Mouse (Mus musculus): ENCODE results near the gene Samd4.

Gene Samd4

GRCm38 (mm10) chr14:46982106-46982505 lies 99.5 kb downstream of the Samd4 start:
- peaks cover 6% of the 10 kb centered on the region; the same call in 1 of the 2 replicates for H3K9me3 ChIP-seq (ENCODE audit: low read length)
- H3K36me3 ChIP-seq (ENCODE audit: insufficient read depth, low read length): no peaks in the 10 kb centered on the region
- H3K4me3 ChIP-seq (replicated peaks; ENCODE audit: low read length): no peak overlapping the region
- no peaks in the 10 kb centered on the region for H3K4me1 ChIP-seq (replicated peaks; ENCODE audit: low read depth, low read length)
- no peak for TF ChIP-seq CTCF (conservative IDR thresholded peaks at IDR 0.05; ENCODE audit: low read length)
- TF ChIP-seq POU5F1 (IDR thresholded peaks at IDR 0.05; ENCODE audit: borderline replicate concordance, low read length): no peak
- no peak for TF ChIP-seq NANOG (IDR thresholded peaks at IDR 0.05; ENCODE audit: borderline replicate concordance, low read length)
- H3K27me3 ChIP-seq (ENCODE audit: insufficient read depth, low read length): 0 out of 2 replicates have a peak, but pooled peaks cover 9% of the 10 kb centered on the region

- peaks cover 13% of the 10 kb centered on the region for H3K4me1 ChIP-seq (replicated peaks; ENCODE audit: low read depth, low read length)
- no peak overlapping the region for H3K4me3 ChIP-seq (replicated peaks; ENCODE audit: low read length)
- H3K36me3 ChIP-seq (ENCODE audit: insufficient read depth, low read length): no peaks in the 10 kb centered on the region
- TF ChIP-seq POU5F1 (IDR thresholded peaks at IDR 0.05; ENCODE audit: borderline replicate concordance, low read length): no peak
- no peak for TF ChIP-seq CTCF (conservative IDR thresholded peaks at IDR 0.05; ENCODE audit: low read length)
- no peak for TF ChIP-seq NANOG (IDR thresholded peaks at IDR 0.05; ENCODE audit: borderline replicate concordance, low read length)
- H3K9me3 ChIP-seq (ENCODE audit: low read length): peaks cover 6% of the 10 kb centered on the region; the same call in 1 of the 2 replicates
- H3K27me3 ChIP-seq (ENCODE audit: insufficient read depth, low read length): 0 out of 2 replicates have a peak, but pooled peaks cover 9% of the 10 kb centered on the region
Observed at GRCm38 (mm10) chr14:46984542-46985125, 102.0 kb downstream of the Samd4 start.

GRCm38 (mm10) chr14:46989694-46990093 lies 107.0 kb downstream of the Samd4 start:
- H3K9me3 ChIP-seq (ENCODE audit: low read length): peaks cover 13% of the 10 kb centered on the region
- H3K36me3 ChIP-seq (ENCODE audit: insufficient read depth, low read length): no peaks in the 10 kb centered on the region
- TF ChIP-seq CTCF (conservative IDR thresholded peaks at IDR 0.05; ENCODE audit: low read length) (no peak), NANOG (IDR thresholded peaks at IDR 0.05; ENCODE audit: borderline replicate concordance, low read length) (peak; percentile 73; the same call in 1 of the 2 replicates), POU5F1 (IDR thresholded peaks at IDR 0.05; ENCODE audit: borderline replicate concordance, low read length) (peak; percentile 64; the same call in 1 of the 2 replicates)
- 0 out of 2 replicates have a peak, but pooled peaks cover 3% of the 10 kb centered on the region for H3K27me3 ChIP-seq (ENCODE audit: insufficient read depth, low read length)
- H3K4me3 ChIP-seq (replicated peaks; ENCODE audit: low read length): no peak overlapping the region
- peaks cover 18% of the 10 kb centered on the region for H3K4me1 ChIP-seq (replicated peaks; ENCODE audit: low read depth, low read length)

- TF ChIP-seq NANOG (IDR thresholded peaks at IDR 0.05; ENCODE audit: borderline replicate concordance, low read length) (no peak), POU5F1 (IDR thresholded peaks at IDR 0.05; ENCODE audit: borderline replicate concordance, low read length) (no peak), CTCF (conservative IDR thresholded peaks at IDR 0.05; ENCODE audit: low read length) (no peak)
- Histone ChIP-seq H3K9me3 (ENCODE audit: low read length) (peaks cover 13% of the 10 kb centered on the region), H3K4me1 (replicated peaks; ENCODE audit: low read depth, low read length) (peaks cover 18% of the 10 kb centered on the region)
Observed at GRCm38 (mm10) chr14:46990450-46990849, 107.8 kb downstream of the Samd4 start.

GRCm38 (mm10) chr14:46994704-46995103 lies 112.0 kb downstream of the Samd4 start:
- peaks cover 13% of the 10 kb centered on the region for H3K9me3 ChIP-seq (ENCODE audit: low read length)
- no peak for TF ChIP-seq CTCF (conservative IDR thresholded peaks at IDR 0.05; ENCODE audit: low read length)
- TF ChIP-seq NANOG (IDR thresholded peaks at IDR 0.05; ENCODE audit: borderline replicate concordance, low read length): no peak
- TF ChIP-seq POU5F1 (IDR thresholded peaks at IDR 0.05; ENCODE audit: borderline replicate concordance, low read length): no peak
- no peak overlapping the region for H3K4me3 ChIP-seq (replicated peaks; ENCODE audit: low read length)
- no peaks in the 10 kb centered on the region for H3K36me3 ChIP-seq (ENCODE audit: insufficient read depth, low read length)
- H3K4me1 ChIP-seq (replicated peaks; ENCODE audit: low read depth, low read length): peaks cover 8% of the 10 kb centered on the region; the same call in 1 of the 2 replicates
- H3K27me3 ChIP-seq (ENCODE audit: insufficient read depth, low read length): no peaks in the 10 kb centered on the region

More at GRCm38 (mm10) chr14:46990450-46990849, 107.8 kb downstream of the Samd4 start:
- Histone ChIP-seq H3K4me3 (replicated peaks; ENCODE audit: low read length) (no peak overlapping the region), H3K27me3 (ENCODE audit: insufficient read depth, low read length) (0 out of 2 replicates have a peak, but pooled peaks cover 3% of the 10 kb centered on the region), H3K36me3 (ENCODE audit: insufficient read depth, low read length) (no peaks in the 10 kb centered on the region)

GRCm38 (mm10) chr14:46999321-47000025 lies 116.8 kb downstream of the Samd4 start:
- H3K9me3 ChIP-seq (ENCODE audit: low read length): no peaks in the 10 kb centered on the region
- no peak overlapping the region for H3K4me3 ChIP-seq (replicated peaks; ENCODE audit: low read length)
- H3K27me3 ChIP-seq (ENCODE audit: insufficient read depth, low read length): no peaks in the 10 kb centered on the region
- no peaks in the 10 kb centered on the region for H3K36me3 ChIP-seq (ENCODE audit: insufficient read depth, low read length)
- peaks cover 4% of the 10 kb centered on the region; the same call in 1 of the 2 replicates for H3K4me1 ChIP-seq (replicated peaks; ENCODE audit: low read depth, low read length)
- TF ChIP-seq POU5F1 (IDR thresholded peaks at IDR 0.05; ENCODE audit: borderline replicate concordance, low read length): no peak

GRCm38 (mm10) chr14:47000096-47000736 lies 117.6 kb downstream of the Samd4 start:
- H3K9me3 ChIP-seq (ENCODE audit: low read length): no peaks in the 10 kb centered on the region
- H3K36me3 ChIP-seq (ENCODE audit: insufficient read depth, low read length): no peaks in the 10 kb centered on the region
- no peak overlapping the region for H3K4me3 ChIP-seq (replicated peaks; ENCODE audit: low read length)
- peaks cover 4% of the 10 kb centered on the region; the same call in 1 of the 2 replicates for H3K4me1 ChIP-seq (replicated peaks; ENCODE audit: low read depth, low read length)
- TF ChIP-seq CTCF (conservative IDR thresholded peaks at IDR 0.05; ENCODE audit: low read length) (no peak), POU5F1 (IDR thresholded peaks at IDR 0.05; ENCODE audit: borderline replicate concordance, low read length) (no peak), NANOG (IDR thresholded peaks at IDR 0.05; ENCODE audit: borderline replicate concordance, low read length) (no peak)
- H3K27me3 ChIP-seq (ENCODE audit: insufficient read depth, low read length): no peaks in the 10 kb centered on the region
